Mouse (Mus musculus) adrenal gland, adult (tissue): ENCODE measurements at regions not wholly inside any gene's neighbourhood (a gene's known extent, or its start where the extent isn't known, plus 50 kb on each side); places are given as distances from the start of the nearest gene placed in this dataset.

Experiments used
- DNase-seq, 2 experiments: peaks; one replicate each; pipeline ENCODE4 v3.0.0; 2022 to 2023; ENCODE audit warnings: low spot score in 1 of 2; ENCODE audit not compliant: inconsistent age in 2 of 2

DNA sequence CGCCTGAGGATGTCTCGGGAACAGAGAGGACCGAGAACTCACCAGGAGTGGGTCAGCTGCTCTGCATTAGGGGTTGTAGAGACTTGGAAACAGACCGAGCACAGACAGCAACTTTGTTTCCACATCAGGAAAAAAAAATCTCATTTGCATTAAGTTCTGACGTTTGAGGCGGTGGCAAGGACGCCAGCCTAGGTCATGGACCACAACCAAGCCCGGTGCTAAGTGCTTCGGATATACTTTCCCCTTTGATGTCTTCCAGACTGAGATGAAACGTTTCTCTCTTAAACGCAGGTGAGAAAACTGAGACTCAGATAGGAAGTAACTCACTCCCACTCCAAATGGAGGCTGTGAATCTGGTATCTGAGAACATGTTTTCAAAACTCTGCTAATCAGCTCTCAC is 169.9 kb downstream of the Fam43a start:
- DNase-seq, result no peak

- DNase-seq, result peak in 1 of 2 experiments; percentile 54
Observed at GRCm38 (mm10) chr16:30772802-30773201, 173.3 kb downstream of the Fam43a start.

- peak; percentile 73 to 88 for DNase-seq
Observed at GRCm38 (mm10) chr16:30774951-30775661, 175.6 kb downstream of the Fam43a start.

GRCm38 (mm10) chr16:30775740-30776700 is 176.5 kb downstream of the Fam43a start:
- peak; percentile 39 to 67 for DNase-seq

- DNase-seq, result no peak
Observed at GRCm38 (mm10) chr16:30777416-30777815, 177.9 kb downstream of the Fam43a start.

DNA sequence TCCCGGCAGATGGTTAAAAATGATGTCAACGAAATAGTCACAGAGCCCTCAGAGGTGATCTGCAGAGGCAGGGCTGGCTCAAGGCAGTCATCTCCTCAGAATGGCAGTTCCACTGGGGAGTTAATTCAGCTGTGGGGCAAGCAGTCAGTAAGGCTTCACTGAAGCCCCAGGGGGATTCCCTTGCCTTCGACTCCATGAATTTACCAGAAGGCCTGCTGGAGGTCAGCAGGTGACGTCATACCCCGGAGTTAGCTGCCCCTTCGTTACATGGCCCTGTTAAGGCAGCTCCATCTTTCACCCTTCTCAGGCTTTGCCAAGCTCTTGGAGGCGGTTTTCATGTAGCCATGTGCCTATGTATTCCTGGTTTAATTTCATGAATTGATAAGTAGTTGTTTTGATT is 178.6 kb downstream of the Fam43a start:
- no peak for DNase-seq

GRCm38 (mm10) chr16:30778945-30779344 is 179.4 kb downstream of the Fam43a start:
- no peak for DNase-seq

DNA sequence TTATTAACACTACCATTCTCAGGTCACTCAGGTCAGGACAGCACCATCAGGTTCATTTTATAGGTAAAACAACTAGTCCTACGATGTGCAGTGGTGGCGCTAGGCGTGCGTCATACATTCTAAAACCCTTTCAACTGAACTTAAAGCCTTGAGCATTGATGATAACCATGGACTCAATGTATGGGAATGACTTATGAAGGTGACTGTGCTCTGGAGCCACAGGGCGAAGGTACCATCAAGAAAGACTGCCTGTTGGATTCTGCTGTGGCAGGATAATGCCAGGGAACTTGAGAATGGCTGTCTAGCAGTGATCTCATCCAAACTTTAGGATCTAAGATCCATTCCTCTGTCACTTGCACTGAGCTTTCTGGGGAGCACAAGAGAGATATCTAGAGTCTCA is 184.7 kb downstream of the Fam43a start:
- DNase-seq, result peak in 1 of 2 experiments; percentile 0

DNA sequence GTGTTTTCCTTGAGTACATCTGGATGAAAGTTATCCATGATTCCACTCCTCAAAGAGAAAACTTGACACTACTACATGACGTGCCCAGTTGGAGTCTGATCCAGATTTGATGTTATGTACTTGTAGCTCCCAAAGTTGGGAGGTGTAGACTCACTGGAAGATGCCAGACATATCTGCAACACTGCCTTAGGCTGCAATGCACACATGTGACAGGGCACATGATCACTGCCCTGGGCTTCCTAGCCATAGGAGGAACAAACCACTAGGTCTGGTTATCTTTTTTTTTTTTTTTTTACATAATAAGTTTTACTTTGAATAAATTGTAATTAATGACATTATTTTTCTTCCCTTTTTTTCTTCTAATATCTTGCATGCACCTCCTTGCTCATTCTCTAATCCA is 185.4 kb downstream of the Fam43a start:
- no peak for DNase-seq

DNA sequence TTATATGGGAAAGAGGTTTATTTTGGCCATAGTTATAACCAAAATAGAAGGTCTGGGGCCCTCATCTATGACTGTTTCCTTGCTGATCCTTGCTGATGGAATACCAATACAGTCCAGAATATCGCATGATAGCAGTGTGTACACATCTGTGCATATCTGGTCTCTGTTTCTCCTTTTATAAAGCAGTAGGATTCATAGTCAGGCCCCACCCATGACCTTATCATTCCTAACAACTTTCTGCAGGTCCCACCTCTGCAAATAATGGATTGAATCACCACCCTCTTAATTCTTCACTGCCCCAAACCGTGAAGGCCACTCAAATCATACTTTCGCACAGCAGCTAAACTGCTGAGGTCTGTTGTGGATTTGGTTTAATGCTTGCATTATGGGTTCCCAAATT is 186.5 kb downstream of the Fam43a start:
- no peak for DNase-seq

DNA sequence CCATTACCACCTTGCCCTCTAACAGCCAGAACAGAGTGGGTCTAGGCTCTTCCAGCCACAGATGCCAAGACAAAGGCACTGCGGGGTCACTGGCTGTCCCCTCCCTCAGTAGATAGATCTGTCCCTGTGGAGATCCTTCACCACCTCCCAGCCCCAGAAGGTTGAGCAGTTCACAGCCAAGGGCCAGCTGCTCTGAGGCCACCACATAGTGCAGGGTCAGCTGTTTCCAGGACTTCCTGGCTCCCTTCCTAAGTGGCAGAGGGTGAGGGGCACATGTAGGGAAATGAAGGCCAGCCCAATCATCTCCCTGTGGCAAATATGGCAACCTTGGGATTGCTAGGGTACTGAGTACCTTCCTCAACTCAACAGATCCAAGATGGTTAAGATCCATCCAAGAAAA is 187.8 kb downstream of the Fam43a start:
- peak in 1 of 2 experiments; percentile 43 for DNase-seq

DNA sequence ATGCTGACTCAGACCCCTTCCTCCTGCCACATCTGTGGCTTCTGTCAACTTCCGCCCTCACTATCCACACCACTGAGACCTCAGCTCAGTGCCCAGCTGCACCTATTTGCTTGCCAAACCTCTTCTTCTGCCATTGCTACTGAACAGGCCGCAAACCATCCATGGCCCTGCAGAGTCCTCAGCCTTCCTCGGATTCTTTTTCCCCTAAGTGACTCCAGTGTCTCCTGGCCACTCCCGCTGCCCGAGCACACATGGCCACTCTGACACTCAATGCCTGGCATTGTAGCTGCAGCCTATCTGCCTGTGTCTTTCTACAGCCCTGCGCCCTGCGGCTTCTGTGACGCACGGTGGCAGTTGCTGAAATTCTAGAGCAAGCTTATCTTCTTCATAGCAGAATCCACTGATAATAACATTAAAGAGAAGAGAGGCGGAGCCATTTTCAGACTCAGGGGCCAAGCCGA is 188.8 kb downstream of the Fam43a start:
- peak; percentile 44 to 61 for DNase-seq

GRCm38 (mm10) chr16:30788944-30789781 is 189.6 kb downstream of the Fam43a start:
- peak in 1 of 2 experiments; percentile 41 for DNase-seq

DNA sequence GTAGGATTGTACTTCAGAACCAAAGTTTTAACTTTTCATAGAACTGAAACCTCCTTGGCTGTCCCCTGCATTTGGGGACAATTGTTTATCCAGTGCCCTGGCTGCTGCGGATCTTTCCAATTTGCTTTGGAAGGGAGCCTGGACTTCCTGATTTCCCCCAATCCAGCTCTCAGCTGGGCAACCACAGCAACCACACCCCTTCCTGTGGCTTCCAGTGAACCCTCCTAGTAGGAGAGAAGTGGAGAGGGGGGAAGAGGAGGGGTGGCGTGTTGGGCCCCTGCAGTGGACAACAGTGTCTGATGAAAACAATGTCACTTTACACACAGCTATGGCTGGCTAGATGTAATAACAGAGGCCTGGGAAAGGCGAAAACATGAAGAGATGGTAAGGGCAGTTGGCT is 190.5 kb downstream of the Fam43a start:
- peak; percentile 37 to 68 for DNase-seq

DNA sequence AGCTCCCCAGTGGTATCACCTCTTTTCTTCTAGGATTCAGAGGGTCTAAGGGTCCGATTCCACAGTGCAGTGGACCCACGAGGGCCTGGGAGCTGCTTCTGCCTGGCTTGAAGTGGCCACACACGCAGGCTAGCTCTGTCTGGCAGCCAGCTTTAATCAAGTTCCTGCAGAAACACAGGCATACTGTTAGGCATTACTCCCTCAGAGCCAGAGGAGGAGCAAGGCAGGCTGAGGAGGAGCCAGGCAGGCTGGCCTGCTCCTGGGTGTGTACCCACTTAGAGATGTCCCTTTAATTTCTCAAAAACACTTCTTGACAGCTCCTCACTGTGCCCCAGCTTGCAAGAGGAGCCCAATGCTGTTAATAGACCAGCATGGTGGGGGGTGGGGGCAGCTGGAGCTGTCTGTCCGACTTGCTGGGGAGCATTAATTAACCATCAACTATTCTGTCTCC is 191.1 kb downstream of the Fam43a start:
- peak in 1 of 2 experiments; percentile 48 for DNase-seq

DNA sequence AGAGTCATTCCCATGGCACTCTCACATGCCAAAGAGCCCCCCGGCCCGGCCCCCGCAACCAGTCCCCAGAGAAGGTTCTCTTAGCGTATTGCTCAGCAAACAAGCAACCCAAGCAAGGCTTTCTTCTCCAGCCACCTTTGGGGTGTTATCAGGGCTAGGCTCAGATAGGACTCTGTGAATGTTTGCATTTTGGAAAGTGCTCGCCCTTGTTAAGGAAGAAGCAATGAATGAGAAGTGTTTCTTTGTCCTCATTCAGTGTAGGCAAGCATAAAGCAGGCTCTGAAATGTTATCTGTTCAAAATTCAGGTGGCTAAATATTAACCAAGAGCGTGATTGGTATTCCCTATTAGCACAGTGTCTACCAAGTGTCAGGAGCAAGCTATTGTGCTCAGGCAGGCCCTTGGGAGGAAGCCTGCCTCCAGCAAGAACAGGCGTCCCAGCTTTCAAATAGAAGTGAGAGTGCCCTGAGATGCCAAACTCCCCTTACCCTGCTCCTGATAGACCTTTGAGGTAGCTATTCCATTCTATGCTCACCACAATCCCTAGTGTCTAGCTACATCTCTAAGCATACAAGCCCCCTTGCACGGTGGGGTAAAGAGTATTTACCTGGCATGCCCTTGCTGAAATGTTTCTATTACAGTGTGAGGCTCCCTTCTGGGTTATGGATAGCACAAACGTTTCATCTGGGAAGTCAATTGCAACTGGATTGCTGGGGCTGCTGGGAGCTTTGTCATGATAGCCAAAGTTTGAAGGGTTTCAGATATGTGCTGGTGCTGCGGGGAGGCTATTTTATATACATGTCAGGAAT is 191.7 kb downstream of the Fam43a start:
- peak in 1 of 2 experiments; percentile 1 for DNase-seq

- peak; percentile 0 to 73 for DNase-seq
Observed at GRCm38 (mm10) chr16:30792738-30793377, 193.3 kb downstream of the Fam43a start.

GRCm38 (mm10) chr16:30793378-30793753 is 193.8 kb downstream of the Fam43a start:
- no peak for DNase-seq

- no peak for DNase-seq
Observed at GRCm38 (mm10) chr16:30793856-30794255, 194.3 kb downstream of the Fam43a start.

DNA sequence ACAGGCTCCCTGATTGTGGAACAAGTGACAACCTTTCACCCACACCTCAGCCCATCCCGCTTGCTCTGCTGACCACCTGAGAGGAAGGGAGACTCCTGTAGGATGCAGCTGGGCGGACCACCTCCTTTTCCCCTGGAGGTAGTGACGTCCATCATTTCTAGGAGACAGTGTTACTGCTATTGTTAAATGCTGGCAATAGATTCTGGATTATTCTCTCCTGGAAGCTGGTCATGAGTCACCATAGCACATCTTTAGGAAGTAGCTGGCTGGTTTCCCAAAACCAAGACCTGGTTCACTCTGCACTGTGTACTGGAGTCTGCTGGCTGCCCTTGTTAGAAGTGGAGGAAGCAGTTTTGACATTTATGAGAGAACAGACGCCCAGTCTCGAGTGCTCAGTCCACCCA is 196.0 kb downstream of the Fam43a start:
- peak; percentile 44 to 68 for DNase-seq
